Mouse (Mus musculus) cerebellum, adult 18-20 months (tissue): ENCODE results near the gene Oasl1.
A peak's percentile ranks its signal among the peaks of the same experiment; 100 is the strongest.
"Not testable (repeated sequence)": the region's sequence is repeated elsewhere in the genome, so short reads cannot be mapped to it uniquely, and the experiment has no call there.

Experiments
- DNase-seq, 2 experiments: peaks; one replicate each; pipeline ENCODE4 v3.0.0; 2021

The Oasl1 gene

DNA sequence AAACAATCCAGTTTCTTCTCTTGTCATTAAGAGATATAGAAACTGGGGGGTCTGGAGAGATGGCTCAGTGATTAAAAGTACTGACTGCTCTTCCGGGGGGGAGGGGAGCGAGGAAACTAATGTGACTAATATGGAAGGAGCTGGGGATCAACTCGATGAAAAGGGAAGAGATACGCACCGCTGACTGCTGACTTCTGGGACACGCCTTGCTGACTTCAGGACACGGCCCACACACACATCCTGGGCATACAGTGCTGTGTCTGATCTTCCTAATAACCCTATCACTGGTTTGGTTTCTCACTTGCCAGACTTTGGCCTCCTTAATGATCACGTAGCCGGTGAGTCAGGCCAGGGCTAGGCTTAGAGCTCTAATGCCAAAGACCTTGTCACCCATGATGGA is 3.7 kb downstream of the Oasl1 start:
- DNase-seq, result no peak

DNA sequence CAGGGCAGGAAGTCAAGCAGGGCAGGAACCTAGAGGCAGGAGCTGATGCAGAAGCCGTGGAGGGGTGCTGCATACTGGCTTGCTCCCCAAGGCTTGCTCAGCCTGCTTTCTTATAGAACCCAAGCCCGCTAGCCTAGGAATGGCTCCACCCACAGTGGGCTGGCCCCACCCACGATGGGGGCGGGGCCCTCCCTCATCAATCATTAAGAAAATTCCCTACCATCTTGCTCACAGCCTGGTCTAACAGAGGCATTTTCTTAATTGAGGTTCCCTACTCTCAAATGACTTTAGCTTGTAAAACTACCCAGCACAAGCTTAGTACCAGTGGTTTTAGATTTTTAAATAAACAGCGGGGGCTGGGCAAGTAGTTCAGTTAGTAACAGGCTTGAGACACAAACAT is 8.6 kb downstream of the Oasl1 start:
- DNase-seq, result no peak

DNA sequence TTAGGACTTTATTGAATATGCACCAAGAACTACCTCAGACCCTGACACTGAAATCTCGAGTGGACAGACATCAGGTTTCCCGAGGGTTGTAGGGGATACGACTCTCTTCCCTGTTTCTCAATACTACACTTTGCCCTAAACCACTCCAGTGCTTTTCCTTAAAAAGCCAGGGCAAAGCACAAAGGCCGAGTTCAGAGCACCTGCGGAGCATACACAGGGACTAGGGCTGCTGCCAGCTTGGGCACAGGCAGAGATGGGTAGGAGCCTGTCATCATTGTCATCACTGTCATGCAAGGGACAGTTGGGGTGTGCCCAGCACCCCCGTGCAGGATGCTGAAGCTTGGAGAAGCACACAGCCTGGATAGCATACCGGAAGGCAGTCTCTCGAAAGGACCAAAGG is 10.2 kb downstream of the Oasl1 start:
- no peak for DNase-seq

DNA sequence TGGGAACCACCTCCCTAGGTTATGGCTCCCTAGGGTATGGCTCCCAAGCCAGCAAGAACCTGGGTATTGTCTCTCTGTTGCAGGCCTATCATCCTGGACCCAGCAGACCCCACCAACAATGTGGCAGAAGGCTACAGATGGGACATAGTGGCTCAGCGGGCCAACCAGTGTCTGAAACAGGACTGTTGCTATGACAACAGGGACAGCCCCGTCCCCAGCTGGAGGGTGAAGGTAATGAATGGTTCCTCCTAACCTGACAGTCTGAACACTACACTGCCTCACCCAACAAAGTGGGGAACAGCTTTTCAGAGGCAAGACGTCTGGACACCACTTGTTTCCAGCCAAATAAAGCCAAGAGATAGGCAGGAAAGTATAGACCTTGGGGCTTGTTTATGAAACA is 12.8 kb downstream of the Oasl1 start:
- DNase-seq, result no peak

DNA sequence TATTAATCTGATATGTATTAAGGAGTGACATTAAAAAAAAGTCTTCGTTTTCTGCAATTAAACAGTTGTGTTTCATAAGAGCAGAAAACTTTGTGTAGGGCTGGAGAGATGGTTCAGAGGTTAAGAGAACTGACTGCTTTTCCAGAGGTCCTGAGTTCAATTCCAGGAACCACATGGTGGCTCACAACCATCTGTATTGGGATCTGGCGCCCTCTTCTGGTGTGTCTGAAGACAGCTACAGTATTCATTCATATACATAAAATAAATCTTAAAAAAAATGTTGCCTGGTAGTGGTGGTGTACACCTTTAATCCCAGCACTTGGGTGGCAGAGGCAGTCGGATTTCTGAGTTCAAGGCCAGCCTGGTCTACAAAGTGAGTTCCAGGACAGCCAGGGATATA is 18.1 kb downstream of the Oasl1 start:
- DNase-seq, result not testable (repeated sequence)

DNA sequence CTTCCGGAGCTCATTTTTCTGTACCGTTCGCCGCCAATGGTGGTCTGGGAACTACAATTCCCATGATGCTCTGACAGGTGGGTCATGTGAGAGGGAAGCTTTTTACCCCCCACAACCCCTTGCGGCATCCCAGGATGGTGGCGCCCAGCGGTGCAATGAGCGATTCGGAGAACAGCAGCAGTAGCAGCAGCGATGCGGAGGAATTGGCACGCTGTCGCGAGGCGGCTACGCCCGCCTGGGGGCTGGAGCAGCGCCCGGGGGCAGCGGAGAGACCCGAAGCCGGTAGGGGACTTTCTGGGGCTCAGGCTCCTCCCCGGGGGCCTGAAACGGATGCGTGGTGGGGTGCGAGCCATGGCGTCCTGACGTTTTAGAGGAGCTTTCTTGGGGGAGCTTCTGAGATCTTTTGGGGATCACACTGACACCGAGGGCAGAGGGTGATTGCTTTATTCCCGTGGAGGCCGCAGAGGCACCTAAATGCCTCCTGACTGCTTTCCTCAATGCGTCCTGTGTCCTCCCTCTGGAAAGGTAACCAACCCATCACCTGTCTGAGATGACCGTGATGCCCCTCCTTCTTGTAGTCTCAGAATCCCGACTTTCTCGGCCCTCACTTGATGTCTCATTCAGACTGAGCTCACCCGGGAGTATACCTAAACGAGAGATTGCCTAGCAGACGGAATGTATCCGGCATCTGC is 19.2 kb downstream of the Oasl1 start, which contains the start of gene 2210016L21Rik:
2210016L21Rik (plus strand) TSS at position 85 of the 692 bp plus-strand sequence.
- peak; percentile 85 to 92 for DNase-seq

DNA sequence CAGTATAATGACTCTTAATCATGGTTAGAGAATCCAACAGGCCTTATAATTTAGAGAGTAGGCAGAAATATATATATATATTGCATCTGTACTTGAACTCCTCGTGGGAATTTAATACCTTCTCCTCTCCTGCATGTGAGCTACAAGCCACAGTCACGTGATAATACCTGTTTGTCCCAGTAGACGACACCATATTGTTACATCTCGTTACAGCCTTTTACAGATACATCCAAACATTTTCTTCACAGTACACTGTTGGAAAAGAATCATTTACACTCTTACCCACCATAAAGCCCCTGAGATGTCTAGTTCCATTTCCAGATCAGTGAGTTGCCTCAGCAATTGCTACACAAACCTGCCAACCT is 19.7 kb downstream of the Oasl1 start:
- no peak for DNase-seq

DNA sequence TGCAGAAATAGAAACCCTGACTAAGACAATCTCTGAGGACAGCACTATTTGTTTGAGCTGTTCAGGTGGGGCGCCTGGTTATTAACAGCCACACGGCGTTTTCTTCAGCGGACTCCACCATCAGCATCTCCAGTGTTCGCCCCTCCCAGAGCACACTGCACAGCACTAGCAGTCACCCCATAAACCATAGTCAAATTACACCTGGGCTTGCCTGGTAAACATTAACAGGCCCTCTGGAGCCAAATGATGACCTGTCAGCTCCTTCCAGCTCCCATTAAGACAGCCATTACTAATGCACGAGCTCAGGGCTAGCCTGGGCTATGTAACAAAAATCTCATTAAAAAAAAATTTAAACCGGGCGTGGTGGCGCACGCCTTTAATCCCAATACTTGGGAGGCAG is 22.0 kb downstream of the Oasl1 start:
- DNase-seq, result no peak

DNA sequence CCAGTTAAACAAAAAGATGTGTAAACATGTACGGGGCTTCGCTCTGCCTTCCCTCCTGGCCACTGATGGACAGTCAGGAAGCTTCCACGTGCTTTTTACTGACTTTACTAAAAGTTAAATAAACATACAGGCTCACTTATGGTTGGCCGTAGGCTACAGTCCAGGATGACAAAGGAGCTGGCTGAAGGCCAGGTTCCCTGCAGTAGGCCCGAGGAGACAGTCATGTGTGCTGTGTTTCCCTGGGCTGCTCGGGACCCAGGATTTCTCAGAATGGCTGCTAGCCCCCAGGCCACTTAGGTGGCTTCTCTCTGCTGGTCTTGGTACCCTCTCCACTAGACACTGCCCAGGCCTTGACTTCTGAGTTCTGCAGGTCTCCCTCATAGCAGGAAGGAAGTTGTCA is 25.9 kb downstream of the Oasl1 start:
- peak; percentile 68 to 71 for DNase-seq

DNA sequence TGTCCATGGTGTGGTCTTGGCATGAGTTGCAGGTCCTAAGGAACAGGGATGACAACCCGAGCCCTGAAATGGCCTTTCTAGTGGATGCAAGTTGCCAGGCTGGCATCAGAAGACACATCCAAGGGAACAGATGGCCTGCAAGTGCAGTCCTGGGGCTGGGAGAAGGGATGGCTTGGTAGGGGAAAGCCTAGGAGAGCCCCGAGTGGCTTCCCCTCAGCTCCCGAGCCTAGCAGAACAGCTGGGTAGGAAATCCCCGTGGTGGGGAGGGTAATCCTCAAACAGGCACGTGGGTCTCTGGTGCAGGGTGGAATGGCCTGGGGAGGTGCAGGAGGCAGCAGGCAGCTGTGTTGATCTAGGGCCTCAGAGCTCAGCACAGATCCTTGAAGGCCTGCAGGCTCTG is 26.3 kb downstream of the Oasl1 start:
- peak; percentile 61 to 63 for DNase-seq

DNA sequence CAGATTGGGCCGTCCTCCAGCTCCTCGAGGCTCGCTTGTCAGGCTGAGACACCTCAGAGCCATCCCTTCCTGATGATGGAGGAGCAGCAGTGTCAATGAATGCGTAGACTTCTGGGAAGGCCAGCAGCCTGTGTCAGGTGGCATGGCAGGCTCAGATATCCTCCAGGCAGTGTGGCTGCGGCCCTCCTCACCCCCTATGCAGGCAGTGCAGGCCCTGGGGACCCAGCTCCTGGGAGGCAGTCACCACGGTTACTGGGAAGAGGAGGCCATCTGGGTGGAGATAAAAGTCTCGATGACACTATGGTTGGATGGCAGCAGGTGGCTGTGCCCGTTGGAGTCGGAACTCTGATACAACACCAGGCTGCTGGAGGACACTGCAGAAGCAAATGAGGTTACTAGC is 26.8 kb downstream of the Oasl1 start:
- DNase-seq, result no peak

DNA sequence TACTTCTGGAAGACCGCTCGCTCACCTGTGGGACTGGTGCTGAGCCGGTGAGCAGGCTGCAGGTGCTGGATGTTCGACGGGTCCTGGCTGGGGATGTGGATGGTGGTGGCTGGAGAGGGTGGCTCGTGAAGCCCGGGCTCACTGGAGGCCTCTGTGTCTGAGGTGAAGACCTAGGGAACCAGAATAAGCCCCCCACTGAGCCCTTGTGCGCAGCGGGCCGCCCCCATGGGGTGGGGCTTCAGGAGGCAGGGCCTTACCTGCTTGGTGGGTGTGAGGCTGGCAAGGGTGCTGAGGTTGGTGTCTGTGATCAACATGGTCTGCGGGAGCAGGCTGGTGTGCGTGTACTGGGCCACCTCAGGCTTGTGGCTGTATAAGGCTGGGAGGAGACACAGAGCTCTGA is 27.6 kb downstream of the Oasl1 start:
- DNase-seq, result no peak

DNA sequence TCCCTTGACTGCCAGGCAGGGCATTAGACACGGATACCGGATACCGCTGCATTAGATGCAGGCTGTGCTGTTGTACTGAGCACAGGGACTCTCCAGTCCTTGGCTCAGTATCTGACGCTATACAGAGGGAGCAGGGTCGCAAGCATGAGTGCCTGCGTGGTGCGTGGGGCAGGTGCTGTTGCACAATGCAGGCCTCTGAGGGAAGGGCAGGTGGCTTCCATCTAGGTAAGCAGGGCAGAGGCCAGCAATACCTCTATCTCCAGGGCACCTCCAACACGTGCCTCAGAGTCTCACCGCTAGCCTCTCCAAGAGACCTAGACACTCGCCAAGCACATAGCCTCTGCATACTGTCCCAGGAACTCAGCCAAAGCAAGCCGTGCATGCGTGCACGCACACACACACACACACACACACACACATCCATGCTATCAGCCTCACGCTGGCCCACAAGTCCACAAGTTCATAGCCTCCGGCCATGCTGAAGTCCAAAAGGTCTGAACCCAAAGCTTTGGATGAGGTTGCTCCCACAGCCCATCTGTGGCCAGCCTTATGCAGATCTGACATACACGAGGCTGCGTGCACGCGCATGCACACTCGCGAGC is 28.3 kb downstream of the Oasl1 start:
- DNase-seq, result no peak

DNA sequence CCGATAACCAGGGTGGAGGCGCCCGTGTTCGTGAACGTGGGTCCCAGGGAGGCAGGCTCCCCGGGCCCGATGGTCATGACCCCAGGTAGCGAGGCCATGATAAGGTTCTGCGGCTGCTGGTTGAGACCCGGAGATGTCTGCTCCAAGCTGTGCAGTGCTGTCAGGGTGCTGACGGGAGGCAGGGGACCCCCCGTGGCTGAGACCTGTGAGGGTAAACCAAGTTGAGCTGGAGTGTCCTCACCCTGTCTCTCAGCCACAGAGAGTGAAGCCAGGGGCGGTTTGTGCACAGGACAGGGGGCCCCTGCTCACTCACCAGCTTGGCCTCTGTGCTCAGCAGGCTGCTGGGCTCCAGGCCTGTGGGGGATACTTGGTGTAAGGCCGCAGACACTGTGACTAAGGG is 30.3 kb downstream of the Oasl1 start:
- DNase-seq, result no peak

DNA sequence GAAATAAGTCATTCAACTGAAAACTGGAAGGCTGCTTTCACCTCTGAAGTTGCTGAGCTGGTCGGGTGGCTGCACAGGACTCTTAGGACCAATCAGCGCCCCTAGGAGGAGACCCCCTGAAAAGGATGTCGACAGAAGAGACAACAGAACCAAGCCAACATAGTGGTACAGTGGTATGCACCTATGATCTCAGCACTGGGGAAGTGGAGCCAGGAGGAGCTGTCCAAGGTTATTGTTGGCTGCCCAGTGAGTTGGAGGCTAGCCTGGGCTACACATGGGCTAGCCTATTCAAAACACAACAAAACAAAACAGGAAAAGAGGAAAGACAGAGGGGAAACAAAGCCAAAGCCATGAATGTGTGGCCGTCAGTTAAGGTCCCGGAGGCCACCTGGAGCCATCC is 35.0 kb downstream of the Oasl1 start:
- no peak for DNase-seq

DNA sequence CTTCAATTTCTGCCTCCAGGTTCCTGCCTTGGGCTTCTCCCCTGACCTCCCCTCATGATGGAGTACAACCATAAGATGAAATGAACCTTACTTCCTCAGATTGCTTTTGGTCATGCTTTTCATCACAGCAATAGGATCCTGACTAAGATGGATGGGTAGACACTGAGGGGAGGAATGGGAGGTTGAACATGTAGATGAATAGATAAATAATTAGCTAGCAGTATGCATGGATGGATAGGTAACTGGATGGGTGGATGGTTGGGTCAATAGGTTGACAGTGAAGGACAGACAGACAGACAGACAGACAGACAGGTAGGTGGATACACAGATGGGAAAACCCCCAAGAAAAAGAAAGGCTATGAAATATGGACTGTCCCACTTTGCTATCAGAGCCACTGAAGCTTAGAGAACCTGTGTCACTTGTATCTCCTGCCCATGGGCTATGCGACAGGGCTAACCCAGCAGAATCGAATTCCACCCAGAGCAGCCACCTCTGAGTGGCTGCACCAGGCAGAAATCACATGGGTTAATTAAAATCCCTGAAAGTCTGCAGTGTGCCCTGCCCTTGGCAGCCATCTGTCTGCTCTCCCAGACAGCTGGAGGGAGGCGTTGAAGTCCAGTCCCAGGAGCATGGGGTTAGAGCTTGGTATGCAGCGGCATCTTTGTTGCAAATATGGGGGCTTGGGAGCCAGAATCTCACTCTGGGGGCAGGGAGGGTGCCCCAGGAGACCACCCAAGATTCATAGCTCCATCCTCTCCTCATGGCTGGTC is 38.7 kb downstream of the Oasl1 start:
- no peak for DNase-seq

DNA sequence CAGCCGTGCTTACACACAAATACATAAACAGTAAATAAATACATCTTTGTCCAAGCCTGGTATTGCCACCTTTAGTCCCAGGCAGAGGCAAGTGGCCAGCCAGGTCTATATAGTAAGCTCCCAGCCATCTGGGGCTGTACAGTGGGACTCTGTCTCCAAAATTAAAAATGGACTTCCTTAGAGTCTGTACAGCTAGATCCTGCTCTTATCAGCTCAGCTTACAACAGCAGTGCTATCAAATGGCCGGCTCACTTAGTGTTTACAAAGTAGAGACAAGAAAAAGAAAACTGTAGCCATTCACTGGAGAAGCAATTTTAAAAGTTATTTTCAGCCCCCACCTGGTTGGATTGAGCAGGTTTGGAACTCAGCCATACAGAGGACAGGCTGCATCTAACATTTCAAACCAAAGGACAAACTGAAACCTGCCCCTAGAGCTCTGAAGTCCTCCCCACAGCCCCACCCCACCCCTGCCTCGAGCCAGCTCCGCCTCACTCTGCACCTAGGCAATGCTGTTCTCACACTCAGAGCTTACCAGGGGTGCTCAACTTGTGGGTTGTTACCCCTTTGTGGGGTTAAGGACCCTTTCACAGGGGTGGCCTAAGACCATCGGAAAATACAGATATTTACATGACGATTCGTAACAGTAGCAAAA is 41.4 kb downstream of the Oasl1 start:
- DNase-seq, result no peak

DNA sequence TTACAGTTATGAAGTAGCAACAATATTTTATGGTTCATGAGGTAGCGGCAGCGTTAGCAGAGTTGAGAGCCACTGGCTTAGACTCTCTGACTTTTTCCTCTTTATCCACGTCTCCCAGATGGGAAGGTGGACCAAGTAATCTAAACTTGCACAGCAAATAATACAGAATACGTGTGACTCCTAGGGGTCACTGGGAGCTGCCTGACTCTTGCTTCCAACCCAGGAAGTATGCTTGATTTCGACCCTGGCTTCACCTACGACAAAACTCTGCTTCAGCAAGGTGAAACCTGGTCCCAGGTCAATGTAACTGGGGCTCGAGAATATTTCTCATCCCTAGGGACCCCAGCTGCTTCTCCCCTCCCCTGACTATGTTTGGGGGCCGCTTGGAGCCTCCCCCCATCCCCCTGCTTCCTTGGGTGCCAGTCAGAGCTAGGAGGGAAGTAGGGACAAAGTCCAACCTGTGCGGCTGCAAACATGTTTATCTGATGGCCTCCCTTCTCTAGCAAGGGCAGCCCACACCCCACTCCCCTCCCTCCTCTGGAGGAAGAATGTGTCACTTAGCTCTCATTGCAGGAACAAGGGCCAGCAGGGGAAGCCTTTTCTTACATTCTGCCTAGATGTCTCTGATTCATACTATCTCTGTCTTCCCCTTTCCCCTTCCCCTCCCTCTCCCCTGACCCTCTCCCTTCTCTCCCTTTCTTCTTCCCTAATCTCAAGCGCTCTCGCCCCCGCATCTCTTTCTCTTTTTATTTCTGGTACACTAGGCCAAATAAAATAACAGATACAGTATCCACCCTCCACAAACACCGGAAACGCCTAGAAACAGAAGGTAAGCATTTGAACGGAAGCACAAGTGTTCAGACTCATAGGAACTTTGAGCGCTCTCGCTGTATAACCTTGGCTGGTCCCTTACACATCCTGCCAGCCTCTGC is 42.2 kb downstream of the Oasl1 start:
- DNase-seq, result no peak

DNA sequence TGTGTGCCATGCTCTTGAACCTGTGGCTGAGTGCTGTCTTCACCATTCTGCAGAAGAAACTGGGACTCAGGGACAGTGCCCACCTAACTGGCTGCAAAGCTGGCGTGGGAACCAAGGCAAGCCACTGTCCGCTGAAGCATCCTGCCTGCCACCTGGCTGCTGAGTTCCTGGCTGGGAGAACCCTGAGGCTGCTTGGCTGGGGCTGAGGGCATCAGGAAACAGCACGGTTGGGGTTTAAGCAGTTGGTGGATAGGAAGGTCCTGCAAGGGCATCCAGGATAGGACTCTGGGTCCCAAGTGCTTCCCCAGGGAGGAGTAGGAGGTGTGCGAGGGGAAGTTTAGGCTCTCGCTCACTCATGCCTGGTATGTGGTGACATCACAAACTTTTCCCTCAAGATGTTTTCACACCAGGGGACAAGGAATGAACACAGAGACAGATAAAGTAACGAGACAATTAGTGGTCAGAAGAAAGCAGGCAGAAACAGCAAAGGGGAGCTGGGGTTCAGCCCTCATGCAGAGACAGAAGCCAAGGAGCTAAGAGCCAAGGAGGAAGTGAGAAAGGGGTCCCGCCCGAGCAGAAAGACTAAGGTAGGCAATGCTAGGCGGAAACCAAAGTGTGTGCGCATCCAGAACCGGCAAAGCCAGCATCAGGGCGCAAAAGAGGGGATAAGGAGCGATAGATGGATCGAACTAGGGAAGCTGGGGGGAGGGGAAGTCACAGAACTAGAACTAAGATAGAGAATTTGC is 44.7 kb downstream of the Oasl1 start:
- DNase-seq, result no peak

DNA sequence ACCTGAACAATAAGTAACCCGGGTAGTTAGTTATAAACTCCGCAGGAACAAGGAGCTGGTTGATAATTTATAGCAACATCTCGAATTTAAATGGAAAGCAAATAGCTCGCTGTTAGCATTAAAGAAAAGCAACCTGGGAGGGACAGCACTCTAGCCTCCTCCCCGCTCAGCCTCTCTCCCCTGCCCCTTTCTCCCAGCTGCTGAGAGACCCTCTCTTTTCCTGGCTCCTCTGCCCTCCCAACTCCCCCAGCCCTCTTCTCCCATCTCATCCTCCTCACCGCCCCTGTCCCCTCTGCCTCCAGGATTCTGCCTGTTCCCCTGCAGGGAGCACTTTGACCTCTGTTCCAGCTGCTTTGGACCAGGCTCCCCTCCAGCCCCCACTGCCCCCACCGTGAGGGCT is 45.6 kb downstream of the Oasl1 start:
- no peak for DNase-seq

DNA sequence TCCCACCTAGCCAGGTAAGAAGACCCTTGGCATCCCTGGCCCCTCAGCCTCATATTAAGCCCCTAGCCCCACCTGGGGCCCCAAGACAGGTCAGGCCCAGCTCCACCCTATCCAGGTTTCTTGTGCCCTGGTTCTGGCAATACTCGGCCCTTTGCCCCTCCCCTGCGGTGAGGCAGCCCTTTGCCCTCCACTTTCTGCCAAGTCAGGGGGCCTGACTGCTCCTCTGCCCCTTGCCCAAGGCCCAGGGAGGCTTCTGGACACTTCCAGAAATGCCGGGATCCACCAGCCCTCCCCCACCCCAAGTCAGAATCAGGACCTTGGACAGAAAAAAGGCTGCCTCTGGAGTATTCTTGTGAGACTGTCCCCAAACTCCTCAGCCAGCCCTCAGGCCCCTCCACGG is 46.0 kb downstream of the Oasl1 start:
- DNase-seq, result no peak
